Comparison of ENCODE assay signal across 10 mouse cellular contexts in the genomic region with DNA sequence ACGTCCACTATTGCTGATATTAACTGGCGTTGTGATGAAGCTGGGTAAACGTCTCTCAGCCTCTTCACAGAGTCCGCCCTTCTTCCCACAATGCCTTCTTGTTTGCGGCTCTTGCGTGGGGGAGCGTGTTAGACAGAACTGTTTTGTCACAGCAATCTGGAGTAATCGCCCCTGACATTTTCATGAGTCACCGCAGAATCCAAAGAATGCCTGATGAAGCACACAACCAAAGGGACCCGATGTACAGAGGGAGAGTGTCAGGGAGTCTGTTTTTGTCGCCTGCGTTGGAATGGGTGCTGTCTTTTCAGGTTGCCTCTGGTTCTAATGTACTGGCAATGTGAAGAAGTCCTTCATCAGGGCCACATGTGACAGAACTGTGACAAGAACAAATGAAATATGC.
DNase-seq lines count a peak whose midpoint lies in the region; ATAC-seq and TF ChIP-seq lines count a peak whose summit lies in the region.
"Had no signal": no experiment of that assay in that cellular context is flagged by ENCODE, and none has a peak within 500 bp of the region (broad histone marks: within the 10 kb centered on the region; RNA-seq: fewer than 3 reads in every experiment).

No protein-coding gene starts in this region.

- H3K4me3 ChIP-seq in heart, embryonic 16.5 days (ENCODE audit: low read length), result no peak overlapping the region
- H3K4me3 ChIP-seq in intestine, postnatal 0 days (ENCODE audit: low read depth, low read length), result no peak overlapping the region

- peak overlapping the region; percentile 56 for H3K27ac ChIP-seq in heart, embryonic 16.5 days (ENCODE audit: low read length)
- no peak overlapping the region for H3K27ac ChIP-seq in intestine, postnatal 0 days (ENCODE audit: low read depth, low read length)

- peak overlapping the region; percentile 18; the same call in 1 of the 2 replicates for H3K9ac ChIP-seq in heart, embryonic 16.5 days (ENCODE audit: low read length)
- H3K9ac ChIP-seq in intestine, postnatal 0 days (ENCODE audit: low read depth, low read length), result no peak overlapping the region

- H3K27me3 ChIP-seq in heart, embryonic 16.5 days (ENCODE audit: control insufficient read depth, insufficient read depth, low read length), result no peaks in the 10 kb centered on the region
- no peaks in the 10 kb centered on the region for H3K27me3 ChIP-seq in intestine, postnatal 0 days (replicated peaks; ENCODE audit: control insufficient read depth, insufficient read depth, low read length)

- no peaks in the 10 kb centered on the region for H3K36me3 ChIP-seq in heart, embryonic 16.5 days (ENCODE audit: control insufficient read depth, insufficient read depth)
- no peaks in the 10 kb centered on the region for H3K36me3 ChIP-seq in intestine, postnatal 0 days (ENCODE audit: control insufficient read depth, insufficient read depth)

- peaks cover 31% of the 10 kb centered on the region for H3K4me1 ChIP-seq in heart, embryonic 16.5 days (ENCODE audit: control insufficient read depth, insufficient read depth, low read length)
- H3K4me1 ChIP-seq in intestine, postnatal 0 days (replicated peaks; ENCODE audit: control insufficient read depth, insufficient read depth, low read length), result no peaks in the 10 kb centered on the region

- 35% methylated on average over 12 of the region's 12 CpGs for WGBS in heart, embryonic 16.5 days
- 60% methylated on average over 12 of the region's 12 CpGs for WGBS in intestine, postnatal 0 days

- 0 out of 2 replicates have a peak, but pooled peaks have one; percentile 1 for ATAC-seq in heart, embryonic 16.5 days (replicated peaks; ENCODE audit: extremely low read depth, insufficient read depth, low FRiP score)
- no peak for ATAC-seq in intestine, postnatal 0 days

- H3K9me3 ChIP-seq in heart, embryonic 16.5 days (replicated peaks; ENCODE audit: control insufficient read depth, low read length), result no peaks in the 10 kb centered on the region; the same call in 1 of the 2 replicates
- no peaks in the 10 kb centered on the region for H3K9me3 ChIP-seq in intestine, postnatal 0 days (ENCODE audit: control insufficient read depth)

- TF ChIP-seq CTCF in intestine, postnatal 0 days (IDR thresholded peaks at IDR 0.05; ENCODE audit: low read depth), result no peak

- peak overlapping the region; percentile 10 for H3K4me2 ChIP-seq in heart, embryonic 16.5 days (ENCODE audit: low read depth, low read length)
- no peak overlapping the region for H3K4me2 ChIP-seq in intestine, postnatal 0 days (replicated peaks; ENCODE audit: low read depth)

- DNase-seq in heart, adult 8-10 months (ENCODE audit: low spot score), result no peak
- DNase-seq in ovary, postnatal 36 days (ENCODE audit: low spot score), result peak; percentile 8
- no peak for DNase-seq in ovary, postnatal 10 days (ENCODE audit: low spot score)
- DNase-seq in frontal cortex, postnatal 36 days (ENCODE audit: low spot score in 2 of 2), result peak; percentile 68 to 75
- DNase-seq in telencephalon, adult 2 months (ENCODE audit: low read depth, low spot score), result peak; percentile 80
- DNase-seq in thymus, postnatal 25 days, result no peak
- DNase-seq: lung, postnatal 4 days; thymus, postnatal 4 days had no signal

Comparison
In these comparisons a context has a peak if more than half of its experiments do, and no peak if none do; other contexts are left out.
1. DNase-seq: peak in ovary, postnatal 36 days (single experiment), frontal cortex, postnatal 36 days (2 of 2) and telencephalon, adult 2 months (single experiment); none in heart, adult 8-10 months (single experiment), ovary, postnatal 10 days (single experiment) and thymus, postnatal 25 days (single experiment).